Mouse (Mus musculus): Measurements from ENCODE around the gene Cyp26b1. TPM values are rescaled to one million over a fixed set of nuclear protein-coding genes. Genes with fewer than 3 reads are reported as not detected.

Cyp26b1 gene
- polyA plus RNA-seq, 1 experiment from 2014 or later: 1.1 TPM

DNA sequence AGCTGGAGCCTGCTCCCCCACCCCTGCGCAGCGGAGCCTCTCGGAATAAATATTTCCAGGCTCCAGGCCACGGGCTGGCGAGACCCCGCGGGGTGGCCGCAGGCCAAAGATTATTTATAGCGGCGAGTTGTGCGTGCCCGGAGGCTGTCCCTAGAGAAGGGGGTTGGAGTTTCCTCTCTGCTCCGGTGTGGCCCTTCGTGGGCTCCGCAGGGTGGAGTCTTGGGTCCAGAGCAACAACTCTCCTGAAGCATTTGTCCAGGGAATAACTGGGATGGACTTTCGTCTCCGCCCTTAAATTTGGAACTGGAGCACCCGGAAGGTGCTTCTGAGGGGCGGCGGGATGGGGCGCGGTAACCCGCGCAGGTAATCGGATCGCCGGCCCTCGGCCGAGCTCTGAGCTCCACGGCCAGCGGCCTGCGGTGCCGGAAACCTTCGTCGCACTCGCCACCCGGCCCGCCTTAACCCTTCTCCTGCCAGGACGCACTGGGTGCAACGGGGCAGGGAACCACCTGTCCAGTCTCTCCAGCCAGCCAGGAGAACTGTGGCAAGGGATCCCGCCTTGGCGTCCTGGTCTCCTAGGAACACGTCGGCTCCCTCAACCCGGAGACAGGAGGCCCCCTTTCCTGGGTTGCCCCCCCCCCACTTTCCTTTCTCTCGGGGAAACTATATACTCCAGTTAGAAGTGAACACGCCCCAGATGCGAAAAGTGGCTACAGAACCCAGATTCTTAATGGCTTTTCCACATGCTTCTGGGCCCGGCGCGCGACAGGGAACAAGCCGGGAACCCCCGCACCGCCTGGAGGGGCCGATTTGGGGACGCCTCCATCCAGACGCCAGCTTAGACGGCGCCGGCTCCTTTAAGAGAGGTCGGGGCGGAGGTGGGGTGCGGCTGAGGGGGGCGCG lies 8.7 kb downstream of the Cyp26b1 start:
- WGBS: under 1% methylated on average over 66 of the region's 66 CpGs
- H3K9ac ChIP-seq (replicated peaks; ENCODE audit: low read depth, low read length): no peak overlapping the region; the same call in 1 of the 2 replicates
- ATAC-seq (ENCODE audit: insufficient number of reproducible peaks, insufficient read depth, low FRiP score, low read depth): no peak
- no peaks in the 10 kb centered on the region for H3K36me3 ChIP-seq (ENCODE audit: control insufficient read depth, insufficient read depth, low read length)
- no peaks in the 10 kb centered on the region for H3K9me3 ChIP-seq (ENCODE audit: control insufficient read depth, low read depth, low read length)
- H3K4me3 ChIP-seq (ENCODE audit: low read depth, low read length): peak overlapping the region; percentile 50
- no peak overlapping the region for H3K27ac ChIP-seq (ENCODE audit: low read length)
- H3K4me1 ChIP-seq (ENCODE audit: control insufficient read depth, insufficient read depth, low read length): peaks cover 59% of the 10 kb centered on the region
- H3K4me2 ChIP-seq (replicated peaks; ENCODE audit: low read depth, low read length): peak overlapping the region; percentile 92
- peaks cover 27% of the 10 kb centered on the region; the same call in 1 of the 2 replicates for H3K27me3 ChIP-seq (ENCODE audit: control insufficient read depth, insufficient read depth, low read length)

DNA sequence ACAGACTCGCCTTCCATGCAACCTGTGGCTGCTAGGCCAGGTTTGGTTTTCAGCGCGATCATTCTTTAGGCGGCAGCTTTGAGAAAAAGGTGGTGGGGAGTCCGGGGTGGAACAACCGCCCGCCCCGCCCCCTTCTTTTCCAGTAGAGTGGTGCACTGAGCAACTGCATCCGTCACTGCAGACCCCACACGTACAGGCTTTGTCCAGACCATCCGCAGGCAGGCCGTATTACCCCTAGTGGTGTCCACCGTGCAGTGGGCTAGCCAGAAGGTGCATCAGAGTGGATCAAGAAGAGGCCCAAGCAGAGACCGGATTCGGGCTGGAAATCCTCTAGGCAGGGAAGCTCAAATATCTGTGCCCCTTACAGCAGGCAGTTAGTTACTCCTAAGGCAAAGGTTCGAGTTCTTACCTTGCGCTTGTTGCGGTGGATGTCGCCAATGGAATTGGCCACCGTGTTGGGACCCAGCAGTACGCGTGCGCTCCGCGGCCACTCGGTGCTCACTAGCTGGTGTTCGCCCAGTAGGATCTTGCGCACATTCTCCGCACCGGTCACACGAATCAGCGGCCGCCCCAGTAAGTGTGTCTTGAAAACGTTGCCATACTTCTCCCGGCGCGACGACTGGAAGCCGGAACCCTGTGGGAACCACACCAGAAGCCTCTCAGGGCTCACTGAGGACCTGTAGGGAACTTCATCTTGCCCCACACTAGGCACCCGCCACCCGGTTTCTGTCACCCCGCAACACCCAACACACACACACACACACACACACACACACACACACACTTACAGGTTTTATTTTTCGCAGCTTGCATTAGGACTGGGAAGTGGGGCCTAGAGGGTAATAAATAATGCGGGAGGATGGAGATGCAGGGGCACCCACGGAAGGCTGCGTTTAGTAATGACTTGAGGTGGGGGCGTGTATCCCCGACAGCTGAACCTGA lies 9.6 kb downstream of the Cyp26b1 start:
- Histone ChIP-seq H3K9ac (replicated peaks; ENCODE audit: low read depth, low read length) (no peak overlapping the region), H3K4me3 (ENCODE audit: low read depth, low read length) (peak overlapping the region; percentile 50), H3K36me3 (ENCODE audit: control insufficient read depth, insufficient read depth, low read length) (no peaks in the 10 kb centered on the region), H3K9me3 (ENCODE audit: control insufficient read depth, low read depth, low read length) (no peaks in the 10 kb centered on the region), H3K27ac (ENCODE audit: low read length) (no peak overlapping the region), H3K4me1 (ENCODE audit: control insufficient read depth, insufficient read depth, low read length) (peaks cover 51% of the 10 kb centered on the region), H3K4me2 (replicated peaks; ENCODE audit: low read depth, low read length) (peak overlapping the region; percentile 92), H3K27me3 (ENCODE audit: control insufficient read depth, insufficient read depth, low read length) (peaks cover 19% of the 10 kb centered on the region; the same call in 1 of the 2 replicates)
- peak; percentile 12; the same call in 1 of the 2 replicates for ATAC-seq (ENCODE audit: insufficient number of reproducible peaks, insufficient read depth, low FRiP score, low read depth)
- WGBS: 3% methylated on average over 48 of the region's 48 CpGs

DNA sequence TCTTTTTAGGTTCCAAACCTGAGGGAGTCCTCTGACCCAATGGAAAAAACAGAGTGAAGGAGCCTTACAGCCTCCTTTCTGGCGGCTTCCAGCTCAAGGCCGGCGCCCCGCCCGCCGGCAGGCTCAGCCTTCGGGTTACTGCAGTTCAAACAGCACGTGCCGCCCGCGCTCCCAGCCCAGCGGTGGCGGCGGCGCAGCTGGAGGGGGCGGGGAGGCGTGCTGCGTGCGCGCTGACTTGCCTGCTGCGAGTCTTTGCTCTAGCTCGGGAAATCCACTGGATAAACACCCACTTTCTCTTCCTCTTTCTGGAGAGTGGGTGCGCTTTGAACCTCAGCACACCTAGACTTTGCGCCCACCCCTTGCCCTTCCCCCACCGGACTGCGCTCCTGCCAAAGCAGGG lies 10.3 kb downstream of the Cyp26b1 start:
- no peak overlapping the region for H3K27ac ChIP-seq (ENCODE audit: low read length)
- H3K4me2 ChIP-seq (replicated peaks; ENCODE audit: low read depth, low read length): peak overlapping the region; percentile 92
- H3K4me1 ChIP-seq (ENCODE audit: control insufficient read depth, insufficient read depth, low read length): peaks cover 50% of the 10 kb centered on the region
- H3K4me3 ChIP-seq (ENCODE audit: low read depth, low read length): peak overlapping the region; percentile 50
- no peaks in the 10 kb centered on the region for H3K36me3 ChIP-seq (ENCODE audit: control insufficient read depth, insufficient read depth, low read length)
- peaks cover 18% of the 10 kb centered on the region; the same call in 1 of the 2 replicates for H3K27me3 ChIP-seq (ENCODE audit: control insufficient read depth, insufficient read depth, low read length)
- H3K9ac ChIP-seq (replicated peaks; ENCODE audit: low read depth, low read length): no peak overlapping the region
- H3K9me3 ChIP-seq (ENCODE audit: control insufficient read depth, low read depth, low read length): no peaks in the 10 kb centered on the region
- under 1% methylated on average over 26 of the region's 26 CpGs for WGBS
- peak; percentile 47 for ATAC-seq (ENCODE audit: insufficient number of reproducible peaks, insufficient read depth, low FRiP score, low read depth)

DNA sequence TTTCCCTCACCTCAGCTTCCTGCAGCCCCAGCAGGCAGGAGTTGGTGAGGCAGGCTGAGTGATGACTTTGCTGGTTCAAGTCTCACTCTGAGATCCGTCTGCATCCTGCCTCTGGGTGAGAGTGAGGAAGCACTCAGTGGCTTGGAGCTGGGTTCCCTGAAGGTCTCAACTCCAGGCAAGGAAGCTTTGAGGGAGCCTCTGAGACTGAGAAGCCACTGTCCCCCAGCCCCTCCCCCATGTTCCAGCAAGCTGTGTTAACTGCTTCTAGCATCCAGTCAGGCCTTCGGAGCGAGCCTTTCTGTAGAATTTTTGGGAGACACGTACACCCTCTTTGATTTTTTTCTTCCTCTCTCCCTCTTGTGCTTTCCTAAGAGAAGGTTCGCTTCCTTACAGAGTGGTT lies 10.9 kb downstream of the Cyp26b1 start:
- no peaks in the 10 kb centered on the region for H3K36me3 ChIP-seq (ENCODE audit: control insufficient read depth, insufficient read depth, low read length)
- 39% methylated on average over 5 of the region's 5 CpGs for WGBS
- H3K27ac ChIP-seq (ENCODE audit: low read length): no peak overlapping the region
- H3K9me3 ChIP-seq (ENCODE audit: control insufficient read depth, low read depth, low read length): no peaks in the 10 kb centered on the region
- peak overlapping the region; percentile 92; the same call in 1 of the 2 replicates for H3K4me2 ChIP-seq (replicated peaks; ENCODE audit: low read depth, low read length)
- H3K27me3 ChIP-seq (ENCODE audit: control insufficient read depth, insufficient read depth, low read length): peaks cover 17% of the 10 kb centered on the region; the same call in 1 of the 2 replicates
- H3K4me1 ChIP-seq (ENCODE audit: control insufficient read depth, insufficient read depth, low read length): peaks cover 48% of the 10 kb centered on the region
- ATAC-seq (ENCODE audit: insufficient number of reproducible peaks, insufficient read depth, low FRiP score, low read depth): no peak
- no peak overlapping the region for H3K4me3 ChIP-seq (ENCODE audit: low read depth, low read length)
- no peak overlapping the region for H3K9ac ChIP-seq (replicated peaks; ENCODE audit: low read depth, low read length)

DNA sequence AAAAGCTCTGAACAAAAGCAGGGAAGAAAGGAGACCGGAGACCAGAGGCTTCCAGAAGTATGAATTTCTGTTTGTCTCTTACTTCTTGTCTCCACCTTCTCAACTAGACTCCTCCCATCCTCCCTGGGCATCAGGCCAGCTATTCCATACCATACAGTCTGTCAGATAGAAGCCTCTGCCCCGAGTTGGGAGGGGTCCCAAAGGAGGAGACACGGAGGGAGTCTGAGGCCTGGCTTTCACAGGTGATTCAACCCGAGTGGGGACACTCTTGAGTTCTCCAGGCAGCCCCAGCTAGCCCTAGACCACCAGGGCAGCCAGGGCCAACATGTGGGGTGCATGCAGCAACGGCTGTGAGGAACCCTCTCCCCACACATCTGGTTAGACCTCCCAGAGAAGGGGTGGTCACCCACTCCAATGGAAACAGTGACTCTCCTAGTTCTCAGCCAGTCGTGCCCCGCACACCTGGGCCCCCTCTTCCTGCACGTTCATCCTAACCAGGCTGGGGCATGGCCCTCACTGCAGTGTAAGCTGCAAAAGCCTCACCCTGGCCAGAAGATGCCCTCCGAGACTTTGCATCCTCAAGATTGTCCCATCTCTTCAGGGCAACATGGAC lies 11.8 kb downstream of the Cyp26b1 start:
- no peak overlapping the region for H3K9ac ChIP-seq (replicated peaks; ENCODE audit: low read depth, low read length)
- WGBS: 47% methylated on average over 9 of the region's 9 CpGs
- no peaks in the 10 kb centered on the region for H3K36me3 ChIP-seq (ENCODE audit: control insufficient read depth, insufficient read depth, low read length)
- H3K4me2 ChIP-seq (replicated peaks; ENCODE audit: low read depth, low read length): no peak overlapping the region
- H3K9me3 ChIP-seq (ENCODE audit: control insufficient read depth, low read depth, low read length): no peaks in the 10 kb centered on the region
- ATAC-seq (ENCODE audit: insufficient number of reproducible peaks, insufficient read depth, low FRiP score, low read depth): no peak
- no peak overlapping the region for H3K27ac ChIP-seq (ENCODE audit: low read length)
- H3K4me3 ChIP-seq (ENCODE audit: low read depth, low read length): no peak overlapping the region
- peaks cover 42% of the 10 kb centered on the region for H3K4me1 ChIP-seq (ENCODE audit: control insufficient read depth, insufficient read depth, low read length)
- H3K27me3 ChIP-seq (ENCODE audit: control insufficient read depth, insufficient read depth, low read length): peaks cover 15% of the 10 kb centered on the region; the same call in 1 of the 2 replicates

DNA sequence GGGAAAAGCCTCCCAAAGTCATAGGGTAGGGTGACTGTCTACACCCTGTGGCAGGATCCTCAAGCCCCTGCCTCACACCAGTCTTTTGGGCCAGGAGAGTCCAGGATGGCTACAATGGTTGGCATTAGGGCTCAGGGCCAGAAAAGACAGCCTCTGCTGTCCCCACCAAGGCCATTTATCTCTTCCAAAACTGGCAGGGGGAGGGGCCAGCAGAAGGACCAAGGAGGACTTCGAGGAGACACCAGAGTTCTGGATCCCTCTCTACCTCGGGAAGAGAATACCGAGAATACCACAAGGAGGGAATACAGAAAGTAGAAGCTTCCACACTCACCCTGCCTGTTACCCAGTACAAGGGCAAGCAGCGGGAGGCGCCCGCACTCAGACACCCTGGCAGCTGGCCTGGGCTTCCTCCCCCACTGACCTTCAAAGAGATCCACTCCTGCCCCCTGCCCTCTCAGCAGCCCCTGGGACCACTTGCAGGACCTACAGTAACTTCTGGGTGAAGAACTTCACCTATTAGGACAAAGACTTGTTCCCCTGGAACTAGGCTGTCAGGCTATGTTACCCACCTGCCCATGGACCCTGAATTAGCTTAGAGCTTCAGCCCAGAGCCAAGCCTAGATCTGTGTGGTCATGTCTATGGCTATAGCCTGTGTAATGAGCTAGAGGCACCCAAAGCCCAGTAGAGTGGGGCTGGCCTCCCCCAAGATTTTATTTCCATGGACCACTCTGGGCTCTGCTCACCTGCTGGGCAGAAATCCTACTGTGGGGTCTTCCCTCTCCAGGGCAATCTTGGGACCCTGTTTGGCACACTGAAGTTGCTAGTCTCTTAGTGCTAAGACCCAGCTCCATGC lies 12.5 kb downstream of the Cyp26b1 start:
- H3K9me3 ChIP-seq (ENCODE audit: control insufficient read depth, low read depth, low read length): no peaks in the 10 kb centered on the region
- H3K4me3 ChIP-seq (ENCODE audit: low read depth, low read length): no peak overlapping the region
- H3K36me3 ChIP-seq (ENCODE audit: control insufficient read depth, insufficient read depth, low read length): no peaks in the 10 kb centered on the region
- peaks cover 15% of the 10 kb centered on the region; the same call in 1 of the 2 replicates for H3K27me3 ChIP-seq (ENCODE audit: control insufficient read depth, insufficient read depth, low read length)
- no peak overlapping the region for H3K27ac ChIP-seq (ENCODE audit: low read length)
- peaks cover 40% of the 10 kb centered on the region for H3K4me1 ChIP-seq (ENCODE audit: control insufficient read depth, insufficient read depth, low read length)
- H3K9ac ChIP-seq (replicated peaks; ENCODE audit: low read depth, low read length): no peak overlapping the region
- ATAC-seq (ENCODE audit: insufficient number of reproducible peaks, insufficient read depth, low FRiP score, low read depth): no peak
- no peak overlapping the region for H3K4me2 ChIP-seq (replicated peaks; ENCODE audit: low read depth, low read length)
- 68% methylated on average over 6 of the region's 6 CpGs for WGBS

DNA sequence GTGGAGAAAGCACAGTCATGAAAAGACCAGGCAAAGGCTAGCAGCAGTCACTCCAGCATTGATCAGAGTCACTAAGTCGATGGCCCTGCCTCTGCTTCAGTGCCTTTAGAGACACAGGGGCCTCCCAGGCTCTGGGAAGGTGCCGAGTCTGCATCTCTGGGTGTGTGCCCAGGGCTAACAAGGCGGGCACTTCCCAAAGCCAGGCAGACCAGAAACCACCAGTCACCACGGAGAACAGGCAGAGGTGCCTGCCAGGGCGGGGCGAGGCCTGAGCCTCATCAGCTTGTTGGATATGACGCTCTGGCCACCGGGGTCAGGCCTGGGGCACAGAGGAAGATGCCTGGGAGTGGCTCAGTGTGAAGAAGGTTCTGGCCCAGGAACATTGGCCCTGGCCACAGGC lies 14.2 kb downstream of the Cyp26b1 start:
- no peak overlapping the region for H3K4me3 ChIP-seq (ENCODE audit: low read depth, low read length)
- no peaks in the 10 kb centered on the region for H3K36me3 ChIP-seq (ENCODE audit: control insufficient read depth, insufficient read depth, low read length)
- H3K9ac ChIP-seq (replicated peaks; ENCODE audit: low read depth, low read length): no peak overlapping the region
- no peak for ATAC-seq (ENCODE audit: insufficient number of reproducible peaks, insufficient read depth, low FRiP score, low read depth)
- 61% methylated on average over 8 of the region's 8 CpGs for WGBS
- H3K27me3 ChIP-seq (ENCODE audit: control insufficient read depth, insufficient read depth, low read length): peaks cover 12% of the 10 kb centered on the region; the same call in 1 of the 2 replicates
- no peaks in the 10 kb centered on the region for H3K9me3 ChIP-seq (ENCODE audit: control insufficient read depth, low read depth, low read length)
- peaks cover 24% of the 10 kb centered on the region for H3K4me1 ChIP-seq (ENCODE audit: control insufficient read depth, insufficient read depth, low read length)
- H3K27ac ChIP-seq (ENCODE audit: low read length): no peak overlapping the region
- H3K4me2 ChIP-seq (replicated peaks; ENCODE audit: low read depth, low read length): no peak overlapping the region
